Mouse (Mus musculus): ENCODE measurements around the gene Cntln.

The Cntln gene

DNA sequence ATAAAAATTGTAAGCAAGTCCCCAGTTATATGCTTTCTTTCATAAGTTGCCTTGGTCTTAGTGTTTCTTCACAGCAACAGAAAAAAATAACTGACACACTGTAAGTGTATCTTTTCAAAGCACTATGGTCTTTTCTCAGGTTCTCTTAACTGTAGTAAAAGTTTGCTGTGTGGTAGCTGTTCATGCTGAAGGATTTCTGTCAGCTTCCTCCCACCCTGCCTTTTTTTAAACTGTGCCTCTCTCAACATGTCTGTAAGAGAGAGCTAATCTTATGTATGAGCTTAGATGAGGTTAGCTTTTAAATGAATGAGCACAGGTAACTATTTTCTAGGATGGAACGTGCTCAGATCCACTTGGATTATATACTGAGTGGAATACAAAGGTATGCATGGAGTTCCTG, 170.5 kb downstream of the Cntln start:
- no peak for DNase-seq (ENCODE audit: low spot score in 2 of 2)

DNA sequence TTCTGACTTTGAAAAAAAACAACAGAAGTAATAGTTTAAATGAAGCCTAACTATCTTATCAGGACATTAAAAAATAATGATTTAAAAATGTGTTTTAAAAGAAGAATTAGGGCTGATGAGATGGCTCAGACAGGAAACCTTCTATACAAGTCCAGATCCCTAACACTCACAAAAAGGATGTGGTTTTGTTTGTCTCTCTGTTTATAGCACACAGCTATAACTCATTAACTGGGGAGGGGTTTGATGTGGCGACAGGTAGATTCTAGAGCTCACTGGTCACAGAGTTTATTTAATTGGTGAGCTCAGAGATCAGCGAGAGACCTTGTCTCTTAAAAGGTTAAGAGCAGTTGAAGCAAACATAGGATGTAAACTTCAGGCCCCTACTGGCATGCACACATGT, 175.5 kb downstream of the Cntln start:
- no peak for DNase-seq (ENCODE audit: low spot score in 2 of 2)

DNA sequence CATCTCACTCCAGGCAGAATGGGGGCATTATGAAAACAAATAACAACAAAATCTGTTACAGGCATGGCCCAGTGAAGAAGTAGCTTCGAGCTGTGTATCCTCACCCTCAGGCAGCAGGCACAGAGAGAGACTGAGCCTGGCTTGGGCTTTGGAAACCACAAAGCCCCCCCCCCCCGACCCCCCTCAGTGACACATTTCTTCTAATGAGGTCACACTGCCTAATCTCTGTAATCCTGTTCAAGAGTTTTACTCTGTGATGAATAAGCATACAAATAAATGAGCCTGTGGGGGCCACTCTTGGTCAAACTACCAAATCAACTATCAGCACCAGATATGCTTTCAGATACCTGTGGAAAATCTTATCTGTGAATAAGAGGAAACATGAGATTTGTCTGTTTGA, 177.6 kb downstream of the Cntln start:
- no peak for DNase-seq (ENCODE audit: low spot score in 2 of 2)

DNA sequence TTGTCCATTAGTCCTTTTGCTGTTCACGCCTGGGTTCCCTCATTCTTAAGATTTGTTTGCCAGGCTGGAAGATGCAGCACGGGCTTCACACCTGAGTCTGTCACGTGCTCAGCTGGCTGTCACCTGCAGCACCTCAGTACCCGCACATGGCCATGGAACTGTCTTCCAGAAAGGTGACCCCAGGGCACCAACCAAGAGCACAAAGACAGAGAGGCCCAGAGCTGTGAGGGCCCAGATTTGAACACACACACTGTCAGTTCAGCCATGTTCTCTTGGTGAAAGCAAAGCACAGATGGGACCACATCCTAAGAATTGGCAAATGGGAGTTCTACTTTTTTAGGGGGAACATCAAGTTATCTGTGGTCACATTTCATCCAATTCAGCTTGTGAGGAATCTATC, 211.9 kb downstream of the Cntln start:
- DNase-seq (ENCODE audit: low spot score in 2 of 2): no peak

DNA sequence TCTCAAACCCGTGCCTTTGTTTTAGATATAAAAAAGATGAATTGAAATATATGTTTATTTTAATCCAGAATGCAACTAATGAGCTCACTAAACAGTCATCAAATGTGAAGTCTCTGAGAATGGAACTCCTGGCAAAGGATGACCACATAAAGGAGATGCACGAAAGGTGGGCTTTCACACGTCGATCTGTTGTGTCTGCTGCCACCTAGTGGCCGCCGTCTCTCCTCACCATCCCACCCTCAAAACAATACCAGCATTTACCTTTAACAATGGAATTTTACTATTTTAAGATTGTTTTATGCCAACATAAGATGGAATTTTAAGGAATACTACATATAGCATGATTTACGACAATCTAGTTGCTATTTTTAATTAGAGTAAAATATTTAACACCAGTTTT, 212.6 kb downstream of the Cntln start:
- DNase-seq (ENCODE audit: low spot score in 2 of 2): peak in 1 of 2 experiments; percentile 19

DNA sequence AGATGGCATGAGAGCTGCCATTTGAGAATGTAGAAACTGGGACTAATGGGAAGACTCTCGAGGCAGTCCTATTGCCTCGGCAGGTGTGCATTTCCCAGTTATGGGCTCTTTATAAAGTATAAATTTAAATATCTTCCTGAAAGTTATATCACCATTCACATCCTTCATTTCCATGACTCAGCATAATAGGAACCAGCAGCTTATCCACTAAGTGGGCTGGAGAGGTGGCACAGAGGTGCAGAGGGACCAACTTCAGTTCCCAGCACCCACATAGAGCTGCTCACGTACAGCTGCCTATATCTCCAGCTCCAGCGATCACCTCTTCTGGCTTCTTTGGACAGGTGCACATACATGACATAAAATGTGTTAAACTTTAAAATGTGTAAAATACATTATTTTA, 218.1 kb downstream of the Cntln start:
- no peak for DNase-seq (ENCODE audit: low spot score in 2 of 2)

DNA sequence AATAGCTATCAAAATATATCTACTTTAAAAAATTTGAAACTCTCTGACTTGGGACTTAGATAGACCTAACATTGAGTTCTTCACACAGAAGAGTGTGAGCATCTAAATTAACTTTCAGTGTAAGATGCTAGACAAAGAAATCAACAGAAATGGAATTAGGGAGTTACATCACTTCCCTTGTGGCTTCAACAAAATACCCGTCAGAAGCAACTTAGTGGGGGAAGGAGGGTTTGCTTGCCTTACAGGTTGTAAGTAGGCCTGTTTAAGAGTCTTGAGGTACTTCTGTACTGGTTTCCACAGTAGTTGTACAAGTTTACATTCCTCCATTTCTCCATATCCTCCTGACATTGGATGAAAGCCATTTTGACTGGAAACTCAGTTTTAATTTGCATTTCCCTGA, 222.3 kb downstream of the Cntln start:
- no peak for DNase-seq (ENCODE audit: low spot score in 2 of 2)

DNA sequence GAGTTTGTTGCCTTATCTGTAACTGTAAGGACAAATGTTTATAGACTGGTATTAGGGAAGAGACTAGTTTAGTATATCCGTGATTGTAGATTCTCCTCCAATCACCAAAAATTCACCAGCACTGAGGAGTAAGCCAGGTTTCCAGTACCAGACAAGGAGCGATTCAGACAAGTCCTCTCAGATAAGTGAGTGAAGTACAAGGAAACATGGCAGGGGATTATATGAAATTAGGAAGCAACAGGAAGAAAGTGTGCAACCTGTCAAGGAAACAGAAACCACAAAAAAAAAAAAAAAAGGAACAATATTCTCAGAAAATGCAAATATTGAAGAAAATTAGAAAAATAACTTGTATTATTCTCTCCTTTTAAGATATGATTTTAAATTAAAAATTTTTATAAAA, 222.9 kb downstream of the Cntln start:
- DNase-seq (ENCODE audit: low spot score in 2 of 2): no peak

DNA sequence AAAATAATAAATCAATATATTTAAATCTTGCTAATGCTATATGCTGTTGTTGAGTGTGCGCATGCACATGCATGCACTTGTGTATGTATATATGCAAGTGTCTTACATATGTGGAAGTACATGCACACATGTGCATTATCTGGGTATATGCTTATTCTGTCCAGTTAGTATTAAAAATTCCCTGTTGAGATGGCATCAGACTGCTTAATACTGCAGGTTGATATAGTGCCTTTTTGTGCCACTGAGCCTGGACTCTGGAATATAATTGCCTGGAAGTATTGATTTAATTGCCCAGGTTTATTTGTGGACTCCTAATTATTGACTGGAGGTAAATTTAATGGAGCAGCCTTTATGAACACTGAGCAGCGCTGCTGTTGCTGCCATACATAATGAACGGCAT, 236.2 kb downstream of the Cntln start:
- DNase-seq (ENCODE audit: low spot score in 2 of 2): no peak

DNA sequence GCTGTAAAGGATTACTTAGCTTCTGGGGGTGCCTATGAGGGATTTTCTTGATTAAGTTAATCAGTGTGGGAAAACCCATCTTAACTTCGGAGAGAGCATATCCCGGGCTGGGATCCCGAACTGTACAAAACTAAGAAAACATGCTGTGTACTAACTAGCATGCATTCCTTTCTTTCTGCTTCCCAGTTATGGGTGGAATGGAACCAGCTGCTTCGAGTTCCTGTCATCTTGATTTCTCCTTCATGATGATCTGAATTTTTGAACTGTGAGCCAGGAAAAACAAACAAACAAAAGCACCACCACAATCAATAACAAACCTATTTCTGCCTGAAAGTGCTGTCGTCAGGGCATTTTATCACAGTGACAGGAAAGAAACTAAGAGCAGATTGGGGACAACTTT, 265.6 kb downstream of the Cntln start:
- DNase-seq (ENCODE audit: low spot score in 2 of 2): no peak

DNA sequence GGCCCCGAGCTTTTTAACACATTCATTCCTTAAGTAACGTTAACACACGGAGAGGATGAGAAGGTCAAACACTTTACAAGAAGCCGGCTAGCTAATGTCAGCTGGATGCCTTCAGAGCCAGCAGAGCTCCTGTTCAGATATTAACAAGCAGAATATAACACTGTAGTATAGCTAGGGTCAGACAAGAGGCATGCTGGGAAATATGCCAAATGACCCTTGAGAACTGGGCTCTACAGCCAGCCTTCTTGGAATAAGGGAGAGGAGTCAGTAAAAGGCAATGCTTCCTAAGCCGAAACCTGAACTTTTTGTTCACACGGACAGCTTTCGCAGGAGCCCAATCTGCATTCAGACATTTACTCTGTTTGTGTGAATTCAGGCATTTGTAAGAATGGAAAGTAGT, 267.8 kb downstream of the Cntln start:
- no peak for DNase-seq (ENCODE audit: low spot score in 2 of 2)

DNA sequence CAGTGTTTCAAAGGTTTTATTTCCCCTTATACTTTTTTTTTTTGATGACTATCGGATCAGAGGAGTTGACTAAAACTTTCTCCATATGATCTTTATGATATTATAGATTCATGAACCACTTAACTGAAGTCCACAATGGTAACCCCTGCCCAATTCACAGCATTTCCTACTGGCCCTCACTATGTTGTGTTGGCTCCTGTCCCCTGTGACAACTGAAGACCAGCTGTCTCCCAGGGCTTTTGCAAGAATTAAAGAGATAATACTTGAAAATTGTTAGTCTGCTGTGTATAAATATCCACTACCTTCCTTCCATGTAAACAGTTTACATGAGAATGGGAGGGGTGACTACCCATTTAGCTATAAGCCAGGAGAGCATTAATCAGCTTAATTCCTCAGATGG, 270.3 kb downstream of the Cntln start:
- DNase-seq (ENCODE audit: low spot score in 2 of 2): no peak

DNA sequence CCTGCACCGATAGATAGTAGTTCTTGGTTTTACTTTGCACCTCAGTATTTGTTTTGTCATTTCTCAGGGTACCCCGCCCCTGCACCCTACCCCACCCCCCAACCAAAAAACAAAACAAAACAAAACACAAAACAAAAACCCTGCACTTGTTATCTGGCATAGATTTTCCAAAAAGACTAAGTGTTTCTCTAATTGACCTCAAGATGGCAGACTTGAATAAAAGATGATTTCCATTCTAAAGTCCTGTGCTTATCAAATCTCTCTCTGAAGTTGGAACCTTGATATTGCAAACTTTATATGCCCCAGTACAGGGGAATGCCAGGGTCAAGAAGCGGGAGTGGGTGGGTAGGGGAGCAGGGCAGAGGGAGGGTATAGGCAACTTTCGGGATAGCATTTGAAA, 277.0 kb downstream of the Cntln start:
- no peak for DNase-seq (ENCODE audit: low spot score in 2 of 2)

DNA sequence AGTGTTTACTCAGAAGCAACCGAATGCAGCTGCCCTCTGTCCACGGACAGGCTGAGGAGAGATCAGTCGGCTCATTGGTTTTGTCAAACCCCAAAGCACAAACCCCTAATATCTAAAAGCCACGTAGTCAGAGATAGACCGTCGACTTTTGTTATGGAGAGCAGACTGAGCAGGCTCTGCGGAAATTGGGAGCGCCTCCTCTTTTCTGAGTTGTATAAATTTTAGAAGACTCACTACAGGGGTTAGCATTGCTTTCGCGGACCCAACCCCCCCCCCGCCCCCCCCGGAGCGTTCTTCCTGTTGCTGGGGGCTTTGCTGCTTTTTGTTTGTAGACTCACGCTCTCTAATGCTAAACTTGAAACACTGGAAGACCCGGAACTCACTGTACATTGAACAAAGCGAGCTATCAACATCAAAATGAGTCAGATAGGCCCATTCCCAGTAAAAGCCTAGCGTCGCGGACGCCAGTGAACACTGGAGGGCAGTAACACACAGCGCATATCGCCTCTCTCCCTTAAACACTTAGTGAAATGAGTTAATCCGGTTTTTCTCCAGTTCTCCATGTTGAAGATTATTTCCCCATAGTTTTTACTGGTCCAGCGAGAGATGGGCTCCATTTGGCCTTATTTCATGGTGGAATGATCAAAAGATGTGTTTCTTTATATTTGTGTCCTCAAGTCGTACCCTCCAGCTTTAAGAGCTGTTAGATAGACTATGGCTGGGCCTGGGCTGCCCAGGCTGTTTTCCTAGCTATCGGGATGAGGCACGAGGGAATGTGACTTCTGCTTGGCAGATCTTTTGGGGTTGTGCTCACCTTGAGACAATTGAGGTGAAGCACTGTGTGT, 278.6 kb downstream of the Cntln start:
- DNase-seq (ENCODE audit: low spot score in 2 of 2): no peak

DNA sequence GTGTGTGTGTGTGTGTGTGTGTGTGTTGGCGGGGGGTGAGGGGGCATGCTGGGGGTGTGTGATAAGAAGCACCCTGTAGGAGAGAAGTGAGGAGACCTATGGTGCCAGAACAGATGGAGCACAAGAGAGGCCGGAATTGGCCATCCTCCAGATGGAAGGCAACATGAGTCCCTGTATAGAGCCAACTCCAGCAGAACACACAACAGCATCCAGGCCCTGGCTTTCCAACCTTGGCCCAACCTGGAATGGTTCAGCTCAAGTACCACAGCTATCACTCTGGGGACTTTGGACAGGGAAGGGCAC, 279.2 kb downstream of the Cntln start:
- no peak for DNase-seq (ENCODE audit: low spot score in 2 of 2)

DNA sequence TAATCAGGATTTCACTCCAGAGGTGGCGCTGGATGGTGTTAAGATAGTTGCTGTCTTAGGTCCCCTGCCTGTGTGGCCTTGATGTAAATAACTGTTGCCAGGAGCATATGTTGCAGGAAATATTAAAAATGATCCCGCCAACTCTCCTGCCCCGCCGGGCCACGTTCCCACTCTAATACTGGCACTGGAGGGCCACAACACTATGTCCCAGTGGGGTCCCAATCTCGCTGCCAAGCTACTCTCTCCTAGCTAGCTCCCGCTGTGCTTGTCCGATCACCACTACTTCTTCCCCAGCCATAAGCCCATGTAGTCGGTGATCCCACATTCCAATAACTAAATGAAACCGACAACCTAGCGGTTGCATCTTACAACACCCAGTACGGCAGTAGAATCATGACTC, 283.9 kb downstream of the Cntln start:
- DNase-seq (ENCODE audit: low spot score in 2 of 2): no peak

DNA sequence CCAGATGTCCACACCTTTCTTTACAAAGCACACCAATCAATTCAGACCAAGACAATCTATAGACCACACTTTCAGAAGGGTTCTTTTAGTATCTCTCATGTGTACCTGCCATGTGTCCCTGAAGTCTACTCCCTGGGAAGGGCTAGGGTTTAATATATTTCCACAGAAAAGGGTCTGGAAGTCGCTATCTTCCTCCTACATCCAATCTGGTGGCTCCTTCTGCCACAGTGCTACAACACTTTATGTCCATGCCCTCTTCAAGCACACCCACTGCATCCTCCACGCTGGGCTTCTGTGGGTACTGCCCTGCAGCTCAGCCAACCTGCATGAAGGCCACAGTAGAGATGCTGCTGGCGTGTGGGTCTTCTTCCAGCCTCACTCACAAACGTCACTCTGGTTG, 291.4 kb downstream of the Cntln start:
- DNase-seq (ENCODE audit: low spot score in 2 of 2): no peak

DNA sequence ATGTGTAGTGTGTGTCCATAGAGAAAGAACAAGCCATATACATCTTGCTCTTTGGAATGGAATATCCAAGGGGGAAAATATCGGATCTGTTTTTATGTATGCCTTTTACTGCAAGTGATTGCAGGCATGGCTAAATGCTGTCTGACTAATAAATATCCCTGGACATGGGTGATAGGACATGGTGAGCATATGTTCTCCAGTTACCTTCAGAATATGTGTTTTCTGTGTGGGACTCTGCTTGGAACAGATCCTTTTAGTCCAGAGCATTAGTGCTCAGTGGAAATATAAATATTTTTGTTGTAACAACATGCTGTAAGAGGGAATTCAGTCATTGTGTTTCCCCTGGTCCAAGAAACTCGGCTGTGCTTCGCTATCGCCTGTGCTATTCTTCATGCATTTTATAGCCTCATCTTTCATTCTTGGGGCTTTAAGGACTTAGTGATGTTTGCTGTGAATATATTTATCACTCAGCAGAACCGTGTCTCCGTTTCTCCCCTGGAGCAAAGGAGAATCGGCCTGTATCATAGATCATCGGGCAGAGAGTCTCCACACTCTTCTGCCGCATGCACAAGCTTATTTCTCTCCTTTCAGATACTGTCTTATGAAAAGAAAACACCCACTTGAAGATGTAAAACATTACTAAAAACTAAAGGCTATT, 294.4 kb downstream of the Cntln start:
- DNase-seq (ENCODE audit: low spot score in 2 of 2): no peak
